Mouse (Mus musculus): ENCODE results near the gene Rab6b. TPM values are rescaled to one million over a fixed set of nuclear protein-coding genes. Genes with fewer than 3 reads are reported as not detected.
"Not testable (repeated sequence)": the region's sequence is repeated elsewhere in the genome, so short reads cannot be mapped to it uniquely, and the experiment has no call there.

The Rab6b gene
- polyA plus RNA-seq, 1 experiment: 1.7 TPM

GRCm38 (mm10) chr9:103088661-103089060, 22.9 kb upstream of the Rab6b start:
- Histone ChIP-seq H3K4me3 (ENCODE audit: insufficient read depth, poor library complexity, severe bottlenecking) (no peak overlapping the region), H3K27me3 (ENCODE audit: control insufficient read depth, insufficient read depth, insufficient read length) (no peaks in the 10 kb centered on the region), H3K36me3 (ENCODE audit: control insufficient read depth, insufficient read depth) (no peaks in the 10 kb centered on the region), H3K79me2 (ENCODE audit: control insufficient read depth, insufficient read depth) (no peaks in the 10 kb centered on the region), H3ac (ENCODE audit: control insufficient read depth, insufficient read length, low read depth) (no peak overlapping the region), H3K79me3 (ENCODE audit: low read depth) (no peaks in the 10 kb centered on the region)
- no peak for TF ChIP-seq MYOG (IDR thresholded peaks at IDR 0.05; ENCODE audit: control insufficient read depth, extremely low read depth, insufficient read length)
- TF ChIP-seq MYOD1 (IDR thresholded peaks at IDR 0.05; ENCODE audit: control insufficient read depth, insufficient read length, low read depth): no peak
- TF ChIP-seq MAX (IDR thresholded peaks at IDR 0.05): no peak
- no peak for TF ChIP-seq USF1 (IDR thresholded peaks at IDR 0.05; ENCODE audit: low read depth)
- TF ChIP-seq CEBPB (IDR thresholded peaks at IDR 0.05; ENCODE audit: low read depth): no peak
- TF ChIP-seq FOSL1 (IDR thresholded peaks at IDR 0.05; ENCODE audit: insufficient read depth, low read length, poor library complexity, severe bottlenecking): no peak
- no peak for TF ChIP-seq CTCF (IDR thresholded peaks at IDR 0.05; ENCODE audit: control insufficient read depth, insufficient read depth, insufficient read length)

GRCm38 (mm10) chr9:103090116-103090875, 21.3 kb upstream of the Rab6b start:
- TF ChIP-seq MYOD1 (IDR thresholded peaks at IDR 0.05; ENCODE audit: control insufficient read depth, insufficient read length, low read depth) (no peak), USF1 (IDR thresholded peaks at IDR 0.05; ENCODE audit: low read depth) (no peak), CTCF (IDR thresholded peaks at IDR 0.05; ENCODE audit: control insufficient read depth, insufficient read depth, insufficient read length) (no peak), MAX (IDR thresholded peaks at IDR 0.05) (no peak), FOSL1 (IDR thresholded peaks at IDR 0.05; ENCODE audit: insufficient read depth, low read length, poor library complexity, severe bottlenecking) (no peak), CEBPB (IDR thresholded peaks at IDR 0.05; ENCODE audit: low read depth) (no peak)
- Histone ChIP-seq H3K4me3 (ENCODE audit: insufficient read depth, poor library complexity, severe bottlenecking) (no peak overlapping the region), H3K27me3 (ENCODE audit: control insufficient read depth, insufficient read depth, insufficient read length) (no peaks in the 10 kb centered on the region), H3K79me2 (ENCODE audit: control insufficient read depth, insufficient read depth) (no peaks in the 10 kb centered on the region), H3K79me3 (ENCODE audit: low read depth) (no peaks in the 10 kb centered on the region), H3ac (ENCODE audit: control insufficient read depth, insufficient read length, low read depth) (no peak overlapping the region), H3K36me3 (ENCODE audit: control insufficient read depth, insufficient read depth) (no peaks in the 10 kb centered on the region)

- Histone ChIP-seq H3K27me3 (ENCODE audit: control insufficient read depth, insufficient read depth, insufficient read length) (no peaks in the 10 kb centered on the region), H3K79me3 (ENCODE audit: low read depth) (no peaks in the 10 kb centered on the region), H3K36me3 (ENCODE audit: control insufficient read depth, insufficient read depth) (no peaks in the 10 kb centered on the region), H3K4me3 (ENCODE audit: insufficient read depth, poor library complexity, severe bottlenecking) (no peak overlapping the region), H3K79me2 (ENCODE audit: control insufficient read depth, insufficient read depth) (no peaks in the 10 kb centered on the region), H3ac (ENCODE audit: control insufficient read depth, insufficient read length, low read depth) (no peak overlapping the region)
- TF ChIP-seq USF1 (IDR thresholded peaks at IDR 0.05; ENCODE audit: low read depth) (no peak), CEBPB (IDR thresholded peaks at IDR 0.05; ENCODE audit: low read depth) (no peak), CTCF (IDR thresholded peaks at IDR 0.05; ENCODE audit: control insufficient read depth, insufficient read depth, insufficient read length) (no peak), MYOG (IDR thresholded peaks at IDR 0.05; ENCODE audit: control insufficient read depth, extremely low read depth, insufficient read length) (no peak), MAX (IDR thresholded peaks at IDR 0.05) (no peak), FOSL1 (IDR thresholded peaks at IDR 0.05; ENCODE audit: insufficient read depth, low read length, poor library complexity, severe bottlenecking) (no peak)
These were observed 20.3 kb upstream of the Rab6b start for GRCm38 (mm10) chr9:103091039-103091883.

- Histone ChIP-seq H3ac (ENCODE audit: control insufficient read depth, insufficient read length, low read depth) (no peak overlapping the region), H3K36me3 (ENCODE audit: control insufficient read depth, insufficient read depth) (no peaks in the 10 kb centered on the region), H3K79me3 (ENCODE audit: low read depth) (no peaks in the 10 kb centered on the region), H3K27me3 (ENCODE audit: control insufficient read depth, insufficient read depth, insufficient read length) (no peaks in the 10 kb centered on the region), H3K4me3 (ENCODE audit: insufficient read depth, poor library complexity, severe bottlenecking) (no peak overlapping the region), H3K79me2 (ENCODE audit: control insufficient read depth, insufficient read depth) (no peaks in the 10 kb centered on the region)
- TF ChIP-seq MYOG (IDR thresholded peaks at IDR 0.05; ENCODE audit: control insufficient read depth, extremely low read depth, insufficient read length) (no peak), CTCF (IDR thresholded peaks at IDR 0.05; ENCODE audit: control insufficient read depth, insufficient read depth, insufficient read length) (peak; percentile 97)
These were observed 19.3 kb upstream of the Rab6b start for GRCm38 (mm10) chr9:103092248-103092647.

- H3K79me3 ChIP-seq (ENCODE audit: low read depth): no peaks in the 10 kb centered on the region
- H3K36me3 ChIP-seq (ENCODE audit: control insufficient read depth, insufficient read depth): no peaks in the 10 kb centered on the region
- no peaks in the 10 kb centered on the region for H3K79me2 ChIP-seq (ENCODE audit: control insufficient read depth, insufficient read depth)
- no peak overlapping the region for H3K4me3 ChIP-seq (ENCODE audit: insufficient read depth, poor library complexity, severe bottlenecking)
- H3K27me3 ChIP-seq (ENCODE audit: control insufficient read depth, insufficient read depth, insufficient read length): no peaks in the 10 kb centered on the region
- no peak overlapping the region for H3ac ChIP-seq (ENCODE audit: control insufficient read depth, insufficient read length, low read depth)
- TF ChIP-seq CTCF (IDR thresholded peaks at IDR 0.05; ENCODE audit: control insufficient read depth, insufficient read depth, insufficient read length) (no peak), MYOD1 (IDR thresholded peaks at IDR 0.05; ENCODE audit: control insufficient read depth, insufficient read length, low read depth) (no peak), CEBPB (IDR thresholded peaks at IDR 0.05; ENCODE audit: low read depth) (no peak), MYOG (IDR thresholded peaks at IDR 0.05; ENCODE audit: control insufficient read depth, extremely low read depth, insufficient read length) (no peak), USF1 (IDR thresholded peaks at IDR 0.05; ENCODE audit: low read depth) (no peak), MAX (IDR thresholded peaks at IDR 0.05) (no peak), FOSL1 (IDR thresholded peaks at IDR 0.05; ENCODE audit: insufficient read depth, low read length, poor library complexity, severe bottlenecking) (no peak)
These were observed 17.9 kb upstream of the Rab6b start for GRCm38 (mm10) chr9:103093681-103094080.

- not testable (repeated sequence) for H3K36me3 ChIP-seq (ENCODE audit: control insufficient read depth, insufficient read depth); H3ac ChIP-seq (ENCODE audit: control insufficient read depth, insufficient read length, low read depth); H3K4me3 ChIP-seq (ENCODE audit: insufficient read depth, poor library complexity, severe bottlenecking); H3K79me3 ChIP-seq (ENCODE audit: low read depth); H3K79me2 ChIP-seq (ENCODE audit: control insufficient read depth, insufficient read depth); H3K27me3 ChIP-seq (ENCODE audit: control insufficient read depth, insufficient read depth, insufficient read length)
These were observed 3.2 kb upstream of the Rab6b start for GRCm38 (mm10) chr9:103108341-103108798.

All from C2C12 (cell line).